Mouse (Mus musculus): ENCODE results near the gene Stmn1.
"Not testable (repeated sequence)": the region's sequence is repeated elsewhere in the genome, so short reads cannot be mapped to it uniquely, and the experiment has no call there.

Gene Stmn1

DNA sequence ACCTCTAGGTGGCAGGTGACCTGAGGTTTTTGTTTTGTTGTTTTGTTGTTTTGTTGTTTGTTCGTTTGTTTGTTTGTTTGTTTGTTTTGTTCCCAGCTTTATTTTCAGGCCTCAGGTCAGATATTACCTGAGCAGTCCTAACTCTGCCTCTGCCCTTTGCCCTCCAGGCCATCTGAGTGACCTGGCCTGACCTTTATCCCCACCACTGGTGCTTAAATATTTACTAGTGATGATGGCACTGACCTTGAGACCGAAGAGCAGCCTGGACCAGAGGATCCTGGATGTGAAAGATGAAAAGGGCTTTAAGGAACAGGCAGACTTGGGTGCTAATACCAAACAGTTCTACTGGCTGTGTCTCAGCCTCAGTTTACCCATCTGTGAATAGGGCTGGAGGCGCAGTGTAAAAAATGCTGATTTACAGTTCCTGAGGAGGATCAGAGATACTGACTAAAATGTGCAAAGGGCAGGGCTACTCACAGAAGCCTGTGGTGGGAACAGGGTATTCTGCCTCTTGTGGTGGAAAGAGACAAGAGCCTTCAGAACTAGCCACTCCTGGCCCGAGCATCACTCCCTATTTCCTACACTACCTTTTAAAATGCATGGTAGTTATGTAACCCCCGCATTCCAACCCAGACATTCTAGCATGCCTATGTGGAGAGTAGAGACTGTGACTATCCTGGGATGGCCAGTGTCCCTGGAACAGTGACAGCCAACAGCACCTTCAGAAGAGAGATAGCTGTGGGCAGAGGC is 17.2 kb downstream of the Stmn1 start:
- no peak for DNase-seq (ENCODE audit: low spot score in 2 of 2)

DNA sequence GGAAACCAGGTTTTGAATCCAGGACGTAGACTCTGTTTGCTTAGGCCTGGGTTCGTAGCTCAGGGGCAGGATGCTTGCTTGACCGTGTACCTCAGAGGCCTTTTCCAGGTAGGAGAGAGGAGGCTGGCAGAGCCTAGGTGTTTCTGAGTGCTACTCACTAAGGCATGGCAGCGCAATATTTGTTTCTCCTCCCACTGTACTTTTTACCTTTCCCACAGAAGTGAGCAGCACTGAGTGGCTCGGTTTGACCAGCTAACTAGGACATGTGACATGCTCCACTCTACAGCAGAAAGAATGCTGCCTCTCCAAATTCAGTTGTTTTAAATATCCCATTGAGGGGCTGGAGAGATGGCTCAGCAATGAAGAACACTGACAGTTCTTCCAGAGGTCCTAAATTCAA is 20.1 kb downstream of the Stmn1 start:
- no peak for DNase-seq (ENCODE audit: low spot score in 2 of 2)

DNA sequence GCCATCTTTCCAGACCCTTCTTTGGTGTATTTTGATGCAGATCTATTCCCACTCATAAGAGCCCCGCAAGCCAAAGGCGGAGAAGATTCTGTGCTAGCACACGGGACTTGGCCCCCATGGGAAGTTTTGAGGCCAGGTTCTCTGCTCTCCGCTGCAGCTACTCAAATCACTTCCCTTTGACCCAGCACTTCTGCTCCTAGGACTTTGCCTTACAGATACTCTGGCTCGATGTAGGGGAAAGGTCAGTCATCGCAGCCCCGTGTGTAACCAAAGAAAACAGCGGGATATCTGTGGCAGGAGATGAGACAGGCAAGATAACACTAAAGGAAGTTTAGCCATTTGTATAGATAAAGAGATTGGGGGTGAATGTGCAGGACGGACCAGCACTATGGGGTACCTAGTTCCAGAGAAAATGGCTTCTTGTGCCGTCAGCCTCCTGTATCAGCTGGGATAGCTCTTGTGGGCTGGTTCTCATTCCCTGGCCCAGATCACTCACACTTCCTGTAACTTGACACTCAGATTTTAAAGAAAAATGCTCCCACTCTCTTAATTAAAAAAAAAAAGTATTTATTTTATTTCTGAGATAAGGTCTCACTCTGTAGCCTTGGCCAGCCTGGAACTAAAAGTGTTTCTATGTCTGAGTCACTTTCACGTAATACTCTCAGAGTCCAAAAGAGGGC is 22.0 kb downstream of the Stmn1 start:
- DNase-seq (ENCODE audit: low spot score in 2 of 2), result no peak

DNA sequence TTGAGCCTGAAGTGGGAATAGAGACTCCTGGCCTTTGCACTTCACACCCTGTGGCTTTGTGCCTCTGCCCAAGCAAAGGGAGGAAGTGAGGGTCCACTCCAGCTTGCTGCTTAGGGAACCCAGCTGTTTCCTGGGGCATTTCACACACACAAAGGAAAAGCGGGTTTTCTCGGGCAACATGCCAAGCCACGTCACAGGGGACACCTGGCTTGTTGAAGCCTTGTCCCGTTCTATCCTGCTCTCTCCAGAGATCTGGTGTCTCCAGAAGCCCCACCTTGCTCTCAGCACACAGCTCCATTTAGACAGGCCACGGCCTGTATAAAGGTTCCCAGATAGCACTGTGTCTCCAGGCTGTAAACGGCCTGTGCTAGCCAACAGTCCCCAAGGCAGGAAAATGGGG is 23.6 kb downstream of the Stmn1 start:
- DNase-seq (ENCODE audit: low spot score in 2 of 2), result no peak

DNA sequence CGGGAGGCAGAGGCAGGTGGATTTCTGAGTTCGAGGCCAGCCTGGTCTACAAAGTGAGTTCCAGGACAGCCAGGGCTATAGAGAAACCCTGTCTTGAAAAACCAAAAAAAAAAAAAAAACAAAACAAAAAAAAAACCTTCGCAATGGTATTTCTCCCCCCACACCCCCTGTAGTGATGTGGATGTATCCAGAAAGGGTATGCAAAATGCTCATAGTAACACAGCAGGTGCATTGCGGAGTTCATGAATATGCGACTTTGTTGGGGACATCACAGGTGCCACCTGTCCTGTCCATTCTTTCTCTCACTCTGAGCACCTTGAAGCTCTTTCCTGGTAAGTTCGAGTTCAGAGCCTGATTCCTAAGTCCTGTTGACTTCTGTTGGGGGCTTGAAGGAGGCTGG is 26.0 kb downstream of the Stmn1 start:
- not testable (repeated sequence) for DNase-seq (ENCODE audit: low spot score in 2 of 2)

DNA sequence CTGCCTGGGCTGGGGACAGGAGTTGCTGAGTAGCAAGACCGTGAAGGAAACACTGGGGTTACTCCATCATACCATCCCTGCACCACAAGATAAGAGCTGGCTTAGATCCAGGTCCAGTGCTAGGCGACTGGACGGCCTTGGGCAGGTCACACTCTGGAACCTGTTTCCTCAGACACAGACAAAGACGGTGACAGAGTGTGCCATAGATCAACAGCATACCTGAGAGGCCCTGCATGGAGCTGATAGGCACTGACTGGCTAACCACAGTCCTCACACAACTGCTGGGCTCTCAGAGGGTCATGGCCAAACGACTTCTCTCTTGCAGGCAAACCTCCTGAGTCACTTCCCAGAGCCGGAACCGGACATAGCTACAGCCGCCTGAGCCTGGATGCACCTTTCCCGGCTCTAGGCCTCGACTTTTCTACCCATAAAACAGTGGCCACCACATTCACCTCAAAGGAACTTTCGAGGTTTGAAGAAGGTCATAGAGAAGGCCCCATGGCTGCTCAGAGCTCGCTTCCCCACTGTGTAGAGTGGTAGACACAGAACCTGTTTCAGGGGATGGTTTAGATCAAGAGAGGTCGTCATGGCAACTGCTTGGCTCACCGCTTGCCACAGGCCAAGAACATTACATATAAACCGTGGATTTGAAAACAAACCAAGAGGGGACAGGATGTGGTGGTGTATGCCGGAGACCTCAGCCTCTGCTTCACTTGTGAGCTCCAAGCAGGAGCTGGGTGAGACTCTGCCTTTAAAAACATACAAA is 26.8 kb downstream of the Stmn1 start:
- DNase-seq (ENCODE audit: low spot score in 2 of 2), result no peak

DNA sequence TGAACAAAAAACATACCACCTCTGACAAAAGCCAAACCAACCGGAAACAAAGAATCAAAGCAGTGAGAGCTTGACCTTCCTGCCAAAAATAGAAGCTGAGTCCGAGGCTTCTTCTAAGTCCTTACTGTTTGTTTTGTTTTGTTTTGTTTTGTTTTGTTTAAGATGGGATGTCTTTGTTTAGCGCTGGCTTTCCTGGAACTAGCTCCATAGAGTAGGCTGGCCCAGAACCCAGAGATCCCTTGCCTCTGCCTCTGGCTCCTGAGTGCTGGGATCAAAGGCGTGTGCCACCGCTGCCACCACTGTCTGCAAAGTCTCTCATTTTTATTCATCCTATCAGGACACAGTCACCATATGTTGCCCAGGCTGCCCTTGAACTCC is 27.4 kb downstream of the Stmn1 start:
- DNase-seq (ENCODE audit: low spot score in 2 of 2), result no peak

DNA sequence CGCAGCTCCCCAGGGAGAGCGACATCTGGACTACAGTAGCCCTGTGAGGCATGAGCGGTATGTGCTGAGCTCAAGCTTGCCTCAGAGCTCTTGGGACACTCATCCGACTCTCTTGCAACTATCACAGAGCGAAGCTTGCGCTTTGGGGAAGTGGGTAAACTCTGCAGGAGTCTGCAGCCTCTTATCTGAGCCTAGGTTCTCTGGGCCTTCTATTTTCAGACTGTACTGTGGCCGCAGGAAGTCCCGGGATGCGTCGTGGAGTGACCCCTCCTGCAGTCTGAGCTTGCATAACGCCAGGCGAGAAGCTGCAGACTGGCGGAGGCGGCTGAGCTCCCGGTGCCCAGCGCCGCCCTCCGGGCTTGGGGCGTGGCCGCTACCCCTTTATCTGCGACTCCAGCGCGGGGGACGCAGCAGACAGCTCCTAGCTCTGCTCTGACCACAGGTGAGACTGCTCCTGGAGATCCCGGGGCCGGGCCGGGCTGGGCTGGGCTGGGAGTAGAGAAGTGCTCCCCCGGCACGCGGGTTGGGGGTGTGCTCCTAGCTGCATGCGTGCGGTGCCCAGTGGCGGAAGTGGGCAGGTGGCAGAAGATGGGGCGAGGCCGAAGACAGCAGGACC is 28.6 kb downstream of the Stmn1 start, which contains the start of gene Paqr7:
Gene Paqr7, plus strand, starts transcription at position 103 of the 616 bp plus-strand sequence.
- peak in 1 of 2 experiments; percentile 61 for DNase-seq (ENCODE audit: low spot score in 2 of 2)

DNA sequence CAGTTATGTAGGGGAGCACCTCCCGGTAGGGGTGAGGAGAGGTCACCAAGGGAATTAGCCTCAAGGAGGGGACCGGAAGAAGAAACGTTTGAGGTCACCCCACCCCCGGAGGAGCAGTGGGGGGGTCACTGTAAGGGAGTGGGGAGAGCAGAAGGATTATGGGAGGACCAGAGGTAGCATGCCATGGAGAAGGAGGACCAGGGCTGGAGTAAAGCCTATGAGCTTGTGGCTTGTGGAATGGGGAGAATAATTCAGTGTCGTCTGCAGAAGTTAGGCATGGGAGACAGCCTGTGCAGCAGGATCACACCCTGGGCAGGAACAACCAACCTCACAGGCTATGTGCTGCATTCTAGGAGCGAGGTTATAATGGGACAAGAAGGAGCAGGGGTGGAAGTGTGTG is 29.1 kb downstream of the Stmn1 start:
- no peak for DNase-seq (ENCODE audit: low spot score in 2 of 2)

DNA sequence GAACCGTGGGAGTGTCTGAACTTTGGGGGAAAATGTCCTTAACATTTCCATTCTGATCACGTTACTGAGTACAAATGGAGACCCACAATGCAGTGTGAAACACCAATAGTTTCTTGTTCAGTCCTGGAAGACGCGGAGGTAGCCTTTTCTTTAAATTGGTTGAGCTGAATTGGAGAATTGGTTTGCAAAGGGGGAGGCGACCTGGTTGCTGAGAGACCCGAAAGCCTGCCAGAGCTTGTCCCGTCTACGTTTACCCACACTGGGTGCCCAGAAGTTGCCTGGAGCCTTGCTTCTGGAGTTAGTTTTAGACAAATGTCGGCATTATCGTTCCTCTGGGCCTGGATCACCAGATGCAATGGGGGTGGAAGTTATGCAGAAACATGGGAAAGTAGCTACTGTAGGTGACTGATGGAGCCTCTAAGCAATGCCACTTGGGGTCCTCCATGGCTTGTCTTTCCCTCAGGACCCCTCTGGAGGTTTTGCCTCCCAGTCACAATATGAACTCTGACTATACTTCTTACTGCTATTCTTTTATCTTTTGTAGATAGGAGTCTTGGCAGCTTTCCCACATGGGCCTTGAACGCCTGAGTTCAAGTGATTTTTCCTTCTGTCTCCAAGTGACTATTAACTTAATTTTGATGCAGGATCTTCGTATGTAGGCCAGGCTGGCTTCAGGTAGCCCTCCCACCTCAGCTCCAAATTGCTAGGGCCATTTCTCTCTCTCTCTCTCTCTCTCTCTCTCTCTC is 30.0 kb downstream of the Stmn1 start:
- DNase-seq (ENCODE audit: low spot score in 2 of 2), result no peak

DNA sequence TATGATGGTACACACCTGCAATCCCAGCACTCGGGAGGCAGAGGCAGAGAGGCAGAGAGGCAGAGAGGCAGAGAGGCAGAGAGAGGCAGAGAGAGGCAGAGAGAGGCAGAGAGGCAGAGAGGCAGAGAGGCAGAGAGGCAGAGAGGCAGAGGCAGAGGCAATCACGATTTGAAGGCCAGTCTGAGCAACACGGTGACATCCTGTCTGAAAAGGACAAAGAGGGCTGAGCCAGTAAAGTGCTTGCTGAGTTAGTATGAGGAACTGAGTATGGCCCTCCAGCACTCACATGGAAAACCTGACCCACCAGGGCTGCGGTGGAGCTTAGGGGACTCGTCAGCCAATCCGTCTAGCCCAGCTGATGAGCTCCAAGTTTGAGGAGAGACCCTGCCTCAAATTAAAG is 30.9 kb downstream of the Stmn1 start:
- DNase-seq (ENCODE audit: low spot score in 2 of 2), result not testable (repeated sequence)

DNA sequence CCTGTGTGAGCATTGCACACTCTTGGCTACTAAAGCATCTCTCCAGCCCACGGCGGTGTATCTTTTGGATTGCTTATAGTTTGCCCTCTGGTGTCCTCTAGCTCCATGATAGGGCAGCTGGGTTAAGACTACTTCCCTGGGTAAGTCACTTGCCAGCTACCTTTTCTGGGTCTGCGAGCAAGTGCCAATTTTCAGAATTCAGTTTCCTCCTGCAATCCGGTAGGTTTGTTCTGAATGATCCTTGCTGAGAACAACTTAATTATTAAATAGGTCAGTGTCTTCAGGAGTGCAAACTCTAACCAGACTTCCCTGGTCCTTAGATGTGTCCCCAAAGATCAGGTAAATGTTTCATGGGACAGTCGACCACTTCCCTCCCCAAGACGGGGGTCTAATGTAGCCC is 33.0 kb downstream of the Stmn1 start:
- DNase-seq (ENCODE audit: low spot score in 2 of 2), result no peak

DNA sequence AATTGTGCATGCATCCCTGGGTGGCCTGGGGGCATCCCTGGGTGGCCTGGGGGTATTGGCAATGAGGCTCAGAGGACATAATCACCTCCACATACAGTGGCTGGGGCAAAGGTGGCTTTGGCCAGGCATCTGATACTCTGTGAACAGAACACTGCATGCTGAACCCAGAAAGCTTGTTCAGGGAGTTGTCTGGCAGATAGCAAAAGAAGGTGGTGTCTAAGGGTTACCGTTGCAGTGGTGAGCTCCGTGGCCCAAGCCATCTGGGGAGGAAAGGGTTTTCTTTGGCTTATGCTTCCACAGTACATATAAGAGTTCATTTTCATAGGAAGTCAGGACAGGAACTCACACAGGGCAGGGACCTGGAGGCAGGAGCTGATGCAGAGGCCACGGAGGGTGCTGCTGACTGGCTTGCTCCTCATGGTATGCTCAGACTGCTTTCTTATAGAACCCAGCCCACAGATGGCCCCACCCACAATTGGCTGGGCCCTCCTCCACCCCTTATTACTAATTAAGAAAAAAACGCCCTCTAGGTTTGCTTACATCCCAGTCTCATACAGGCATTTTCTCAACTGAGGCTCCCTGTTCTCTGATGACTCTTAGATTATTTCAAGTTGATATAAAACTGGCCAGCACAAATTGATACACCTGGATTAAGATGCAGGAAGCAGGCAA is 35.7 kb downstream of the Stmn1 start:
- no peak for DNase-seq (ENCODE audit: low spot score in 2 of 2)

DNA sequence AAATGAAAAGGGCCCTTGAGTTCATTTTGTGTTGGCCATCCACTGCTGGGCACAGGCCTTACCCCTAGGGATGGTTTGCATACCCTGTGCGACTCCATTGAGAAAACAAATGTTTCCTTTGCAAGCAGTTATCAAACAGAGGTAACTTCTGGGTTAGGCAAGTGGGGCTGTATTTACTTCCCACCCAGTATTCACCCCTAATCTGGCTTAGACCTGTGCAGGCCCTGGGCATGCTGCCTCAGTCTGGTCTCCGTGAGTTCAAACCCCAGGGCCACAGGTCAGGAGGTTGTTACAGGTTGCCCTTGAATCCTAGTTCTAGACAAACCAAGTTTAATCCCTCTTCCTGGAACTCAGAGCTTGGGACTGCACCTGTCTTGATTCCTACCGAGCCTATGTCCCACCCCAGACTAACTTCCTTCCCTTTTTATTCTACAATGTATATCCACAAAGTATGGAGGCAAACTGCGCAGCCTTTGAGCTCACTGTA is 37.2 kb downstream of the Stmn1 start:
- no peak for DNase-seq (ENCODE audit: low spot score in 2 of 2)

DNA sequence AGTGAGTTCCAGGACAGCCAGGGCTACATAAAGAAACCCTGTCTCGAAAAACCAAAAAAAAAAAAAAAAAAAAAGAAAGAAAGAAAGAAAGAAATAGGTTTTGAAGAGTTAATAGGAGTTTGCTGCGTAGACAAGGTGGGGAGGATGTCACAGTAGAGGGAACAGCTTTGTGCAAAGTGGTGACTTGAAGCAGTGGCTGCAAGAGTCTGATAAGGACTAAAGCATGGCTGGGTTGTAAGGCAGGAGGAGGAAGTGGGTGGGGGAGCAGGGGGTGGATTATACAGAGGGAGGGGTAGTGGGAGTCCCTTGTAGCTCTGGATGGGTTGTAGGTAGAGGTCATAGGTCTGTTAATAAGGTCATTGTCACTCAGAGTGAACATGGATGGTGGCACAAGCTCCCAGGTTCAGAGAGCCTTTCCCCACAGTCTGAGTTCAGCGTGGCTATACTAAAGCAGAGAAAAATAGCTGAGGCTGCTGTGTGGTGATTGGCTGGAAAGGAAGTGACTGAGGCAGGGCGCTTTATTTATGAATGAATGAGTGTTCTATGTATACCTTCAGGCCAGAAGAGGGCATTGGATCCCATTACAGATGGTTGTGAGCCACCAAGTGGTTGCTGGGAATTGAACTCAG is 38.0 kb downstream of the Stmn1 start:
- no peak for DNase-seq (ENCODE audit: low spot score in 2 of 2)

DNA sequence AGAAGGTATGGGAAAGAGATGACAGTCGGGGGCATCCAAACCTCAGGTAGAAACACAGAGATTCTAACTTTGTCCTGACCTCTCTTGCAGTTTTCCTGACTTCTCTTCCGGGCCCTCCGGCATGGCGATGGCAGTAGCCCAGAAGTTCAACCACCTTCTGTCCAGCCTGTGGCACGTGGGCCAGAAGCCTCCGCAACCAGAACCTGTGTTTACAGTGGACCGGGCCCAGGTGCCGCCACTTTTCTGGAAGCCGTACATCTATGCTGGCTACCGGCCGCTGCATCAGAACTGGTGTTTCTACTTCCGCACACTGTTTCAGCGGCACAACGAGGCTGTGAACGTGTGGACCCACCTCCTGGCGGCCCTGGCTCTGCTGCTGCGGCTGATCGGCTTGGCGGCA is 38.6 kb downstream of the Stmn1 start:
- DNase-seq (ENCODE audit: low spot score in 2 of 2), result no peak

DNA sequence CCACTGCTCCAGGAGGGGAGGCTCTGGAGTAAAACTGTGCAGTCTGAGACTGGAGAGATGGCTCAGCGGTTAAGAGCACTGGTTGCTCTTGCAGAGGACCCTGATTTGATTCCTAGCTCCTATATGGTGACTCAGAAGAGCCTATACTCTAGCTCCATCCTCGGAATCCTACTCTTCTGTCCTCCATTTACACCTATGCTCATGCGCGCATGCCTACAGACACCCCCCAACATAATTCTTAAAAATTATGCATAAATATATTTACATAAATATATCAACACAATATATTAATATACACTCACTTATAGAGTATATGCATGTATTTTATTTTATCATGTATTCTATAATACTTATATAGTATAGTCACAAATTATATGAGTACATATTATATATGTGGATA is 42.3 kb downstream of the Stmn1 start:
- DNase-seq (ENCODE audit: low spot score in 2 of 2), result no peak

DNA sequence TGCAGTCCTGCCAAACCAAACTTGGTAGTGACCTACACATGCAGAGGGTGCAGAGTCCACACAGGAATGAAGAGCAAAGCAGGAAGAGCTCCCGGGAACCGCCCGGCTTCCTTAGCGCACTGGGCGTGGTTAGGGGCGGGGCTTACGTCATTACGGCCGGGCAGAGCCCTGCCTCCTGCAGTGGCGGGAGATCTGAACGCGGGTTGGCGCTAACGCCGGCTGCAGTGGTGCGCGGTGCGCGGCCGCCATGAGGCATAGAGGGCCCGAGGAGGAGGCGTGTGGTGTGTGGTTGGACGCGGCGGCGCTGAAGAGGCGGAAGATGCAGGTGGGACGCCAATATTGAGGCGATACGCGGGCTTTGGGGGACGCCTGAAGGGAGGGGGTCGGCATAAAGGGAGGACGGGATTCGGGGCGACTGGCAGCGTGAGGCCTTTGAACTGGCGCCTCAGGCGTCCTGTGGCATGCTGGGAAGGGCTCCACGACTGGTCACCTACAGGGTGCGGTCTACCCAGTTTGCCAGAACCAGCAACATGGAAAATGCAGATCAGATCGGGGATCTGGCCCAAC is 42.8 kb downstream of the Stmn1 start, which contains the start of gene Aunip:
Gene Aunip, plus strand, starts transcription at position 155 of the 567 bp plus-strand sequence.
- peak; percentile 63 to 89 for DNase-seq (ENCODE audit: low spot score in 2 of 2)

DNA sequence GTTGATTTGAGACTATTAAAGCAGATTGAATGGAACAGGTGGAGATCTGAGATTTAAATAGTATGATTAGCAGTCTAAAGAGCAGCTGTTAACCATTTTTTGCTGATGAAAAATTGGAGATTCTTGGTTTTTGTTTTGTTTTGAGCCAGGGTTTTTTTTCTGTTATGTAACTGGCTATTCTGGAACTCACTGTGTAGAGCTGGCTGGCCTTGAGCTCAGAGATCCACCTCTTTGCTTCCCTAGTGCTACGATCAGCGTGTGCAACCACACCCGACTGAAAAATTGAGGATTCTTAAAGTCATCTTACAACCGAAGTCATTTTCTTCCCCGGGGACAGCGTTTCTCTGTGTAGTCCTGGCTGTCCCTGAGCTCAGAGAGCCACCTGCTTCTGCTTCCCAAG is 43.6 kb downstream of the Stmn1 start:
- DNase-seq (ENCODE audit: low spot score in 2 of 2), result no peak

DNA sequence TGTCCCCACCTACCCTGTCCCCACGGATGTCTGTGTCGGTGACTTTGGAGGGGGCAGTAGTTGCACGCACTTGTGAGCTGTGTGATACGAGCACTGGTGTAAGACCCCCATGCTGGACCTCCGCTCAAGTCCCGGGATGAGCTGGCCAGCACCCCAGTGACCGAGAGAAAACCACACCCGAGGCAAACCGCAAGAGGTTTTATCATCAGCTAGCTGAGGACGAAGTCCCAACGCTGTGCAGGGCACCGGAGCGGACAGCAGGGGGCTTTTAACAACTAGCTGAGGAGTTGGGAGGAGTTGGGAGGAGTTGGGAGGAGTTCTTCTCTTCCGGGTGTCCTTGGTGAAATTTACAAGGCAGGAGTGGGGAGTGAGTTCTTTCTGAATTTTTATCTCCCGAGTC is 44.7 kb downstream of the Stmn1 start:
- DNase-seq (ENCODE audit: low spot score in 2 of 2), result peak in 1 of 2 experiments; percentile 37
